ENCODE assay signal across 9 mouse cellular contexts in genomic region chr3:116968540-116968997, GRCm38 (mm10). TPM values are rescaled to one million over a fixed set of nuclear protein-coding genes. Genes with fewer than 3 reads are reported as not detected.
DNase-seq lines count a peak whose midpoint lies in the region; ATAC-seq and TF ChIP-seq lines count a peak whose summit lies in the region.
"Had no signal": no experiment of that assay in that cellular context is flagged by ENCODE, and none has a peak within 500 bp of the region (broad histone marks: within the 10 kb centered on the region; RNA-seq: fewer than 3 reads in every experiment).

TSS of gene Palmd (minus strand) at chr3:116968987.

- no peak for TF ChIP-seq CTCF in thymus, adult 2 months (IDR thresholded peaks at IDR 0.05; ENCODE audit: borderline replicate concordance, control insufficient read depth, extremely low read depth, insufficient read depth, low read length, poor library complexity)
- TF ChIP-seq CTCF in forebrain, postnatal 0 days (IDR thresholded peaks at IDR 0.05; ENCODE audit: low read depth), result no peak

- H3K27me3 ChIP-seq in thymus, adult 2 months (ENCODE audit: control insufficient read depth, insufficient read depth, low read length), result no peaks in the 10 kb centered on the region
- H3K27me3 ChIP-seq in forebrain, postnatal 0 days (ENCODE audit: insufficient read depth, low read length), result no peaks in the 10 kb centered on the region
- H3K27me3 ChIP-seq in liver, embryonic 16.5 days (ENCODE audit: control insufficient read depth, insufficient read depth, low read depth, low read length), result no peaks in the 10 kb centered on the region
- no peaks in the 10 kb centered on the region for H3K27me3 ChIP-seq in neural tube, embryonic 15.5 days (replicated peaks)

- no peak for TF ChIP-seq POLR2A in thymus, adult 2 months (IDR thresholded peaks at IDR 0.05; ENCODE audit: control insufficient read depth, extremely low read depth, insufficient read depth, low read length, poor library complexity)

- intact Hi-C loops in heart, postnatal 10 days (cut with DNase I), result loop anchor here (5.0 kb wide), 4 partner anchors 54 to 469 kb away; no protein-coding TSS in a partner anchor

- ATAC-seq in forebrain, postnatal 0 days, result peak; percentile 93
- peak; percentile 53; the same call in 1 of the 2 replicates for ATAC-seq in liver, embryonic 16.5 days (ENCODE audit: low read depth)
- peak; percentile 82 for ATAC-seq in neural tube, embryonic 15.5 days (ENCODE audit: low FRiP score)
- no peak for ATAC-seq in monocyte, adult 5-6 weeks (replicated peaks; ENCODE audit: insufficient number of reproducible peaks, low FRiP score, low TSS enrichment, poor library complexity, severe bottlenecking)

- H3K9me3 ChIP-seq in forebrain, postnatal 0 days (ENCODE audit: low read length), result no peaks in the 10 kb centered on the region
- no peaks in the 10 kb centered on the region for H3K9me3 ChIP-seq in liver, embryonic 16.5 days (replicated peaks; ENCODE audit: control insufficient read depth, low read length)
- H3K9me3 ChIP-seq in neural tube, embryonic 15.5 days (replicated peaks), result no peaks in the 10 kb centered on the region

- H3K4me2 ChIP-seq in forebrain, postnatal 0 days (ENCODE audit: low read depth), result peak within 1 kb of the TSS; percentile 59
- peak within 1 kb of the TSS; percentile 34; the same call in 1 of the 2 replicates for H3K4me2 ChIP-seq in liver, embryonic 16.5 days (ENCODE audit: low read depth, low read length)
- H3K4me2 ChIP-seq in neural tube, embryonic 15.5 days, result peak within 1 kb of the TSS; percentile 67

- WGBS in thymus, adult 2 months, result 16% methylated on average over 17 of the region's 17 CpGs
- 2% methylated on average over 17 of the region's 17 CpGs for WGBS in forebrain, postnatal 0 days
- 9% methylated on average over 17 of the region's 17 CpGs for whole genome bisulfite sequencing in liver, embryonic 16.5 days (ENCODE audit: insufficient replicate concordance)
- WGBS in neural tube, embryonic 15.5 days, result 8% methylated on average over 17 of the region's 17 CpGs

- no peak for DNase-seq in thymus, adult 2 months
- no peak for DNase-seq in thymus, postnatal 4 days
- peak; percentile 86 for DNase-seq in forebrain, postnatal 0 days
- DNase-seq in heart, postnatal 10 days, result peak; percentile 81 to 83
- DNase-seq in kidney, postnatal 36 days, result peak; percentile 49 to 67

- no peaks in the 10 kb centered on the region for H3K36me3 ChIP-seq in thymus, adult 2 months (ENCODE audit: control insufficient read depth, insufficient read depth, low read length)
- no peaks in the 10 kb centered on the region for H3K36me3 ChIP-seq in forebrain, postnatal 0 days (ENCODE audit: insufficient read depth)
- no peaks in the 10 kb centered on the region for H3K36me3 ChIP-seq in liver, embryonic 16.5 days (ENCODE audit: control insufficient read depth, insufficient read depth)
- H3K36me3 ChIP-seq in neural tube, embryonic 15.5 days, result no peaks in the 10 kb centered on the region

- H3K4me1 ChIP-seq in thymus, adult 2 months (replicated peaks; ENCODE audit: control insufficient read depth, insufficient read depth, low read length), result no peaks in the 10 kb centered on the region
- no peaks in the 10 kb centered on the region; the same call in 1 of the 2 replicates for H3K4me1 ChIP-seq in forebrain, postnatal 0 days (ENCODE audit: insufficient read depth)
- no peaks in the 10 kb centered on the region for H3K4me1 ChIP-seq in liver, embryonic 16.5 days (ENCODE audit: control insufficient read depth, low read depth, low read length)
- H3K4me1 ChIP-seq in neural tube, embryonic 15.5 days, result peaks cover 7% of the 10 kb centered on the region; the same call in 1 of the 2 replicates

- H3K9ac ChIP-seq in forebrain, postnatal 0 days, result peak within 1 kb of the TSS; percentile 63
- H3K9ac ChIP-seq in liver, embryonic 16.5 days (ENCODE audit: low read depth, low read length), result peak within 1 kb of the TSS; percentile 29; the same call in 1 of the 2 replicates
- H3K9ac ChIP-seq in neural tube, embryonic 15.5 days (replicated peaks), result peak within 1 kb of the TSS; percentile 49; the same call in 1 of the 2 replicates

- peak within 1 kb of the TSS; percentile 14; the same call in 1 of the 2 replicates for H3K4me3 ChIP-seq in thymus, adult 2 months (ENCODE audit: control insufficient read depth, insufficient read depth, low read length)
- peak within 1 kb of the TSS; percentile 49 for H3K4me3 ChIP-seq in forebrain, postnatal 0 days (ENCODE audit: low read depth, low read length)
- H3K4me3 ChIP-seq in liver, embryonic 16.5 days (ENCODE audit: low read depth, low read length), result peak within 1 kb of the TSS; percentile 46
- H3K4me3 ChIP-seq in neural tube, embryonic 15.5 days (replicated peaks), result peak within 1 kb of the TSS; percentile 46

- H3K27ac ChIP-seq in thymus, adult 2 months (ENCODE audit: control insufficient read depth, insufficient read depth, low read length), result no peak within 1 kb of the TSS
- H3K27ac ChIP-seq in forebrain, postnatal 0 days (ENCODE audit: low read depth, low read length), result peak within 1 kb of the TSS; percentile 83
- H3K27ac ChIP-seq in liver, embryonic 16.5 days (ENCODE audit: low read length), result no peak within 1 kb of the TSS
- H3K27ac ChIP-seq in neural tube, embryonic 15.5 days (replicated peaks), result peak within 1 kb of the TSS; percentile 61

RNA-seq across cellular contexts. Expression of gene Palmd, which starts in this region (rescaled TPM):
- polyA plus RNA-seq in thymus, adult 2 months (2012; rRNA removed), result 0.71 and 1.0 TPM in 2 replicates
- 6.3 and 6.9 TPM in 2 replicates for total RNA-seq in forebrain, postnatal 0 days (2014; rRNA removed)
- polyA plus RNA-seq in forebrain, postnatal 0 days (2015; fragmentation: Nextera tagmentation; extraction: Ambion mirVana), result 8.8 and 11.7 TPM in 2 replicates
- total RNA-seq in heart, postnatal 10 days (2021), result 10 to 100 TPM; 79.1 to 89.5 TPM
- 4.5 TPM in 2 replicates for polyA plus RNA-seq in liver, embryonic 16.5 days (2015; fragmentation: Nextera tagmentation; extraction: Ambion mirVana)
- 7.2 and 7.3 TPM in 2 replicates for polyA plus RNA-seq in neural tube, embryonic 15.5 days (2015; fragmentation: Nextera tagmentation; extraction: Ambion mirVana)
- total RNA-seq in monocyte, adult 5-6 weeks (2017), result not detected in 3 replicates
- total RNA-seq: MEL had no signal

Comparison
In these comparisons a context has a peak if more than half of its experiments do, and no peak if none do; other contexts are left out.
1. RNA of gene Palmd (total RNA-seq): 79.1 to 89.5 TPM in heart, postnatal 10 days; 6.3 to 6.9 TPM in forebrain, postnatal 0 days and not detected in monocyte, adult 5-6 weeks; every median in the first group is over 10 times any median in the second.
2. DNase-seq: peak in forebrain, postnatal 0 days (single experiment), heart, postnatal 10 days (2 of 2) and kidney, postnatal 36 days (2 of 2); none in thymus, adult 2 months (single experiment) and thymus, postnatal 4 days (single experiment).
3. H3K27ac ChIP-seq: peak in forebrain, postnatal 0 days (single experiment) and neural tube, embryonic 15.5 days (single experiment); none in thymus, adult 2 months (single experiment) and liver, embryonic 16.5 days (single experiment).
4. Peak in every context shown above with its lines, with median percentiles within 50 percentile points of each other: H3K4me3 ChIP-seq, H3K4me2 ChIP-seq and H3K9ac ChIP-seq.